8 mouse cellular contexts compared by ENCODE assay signal in the genomic region with DNA sequence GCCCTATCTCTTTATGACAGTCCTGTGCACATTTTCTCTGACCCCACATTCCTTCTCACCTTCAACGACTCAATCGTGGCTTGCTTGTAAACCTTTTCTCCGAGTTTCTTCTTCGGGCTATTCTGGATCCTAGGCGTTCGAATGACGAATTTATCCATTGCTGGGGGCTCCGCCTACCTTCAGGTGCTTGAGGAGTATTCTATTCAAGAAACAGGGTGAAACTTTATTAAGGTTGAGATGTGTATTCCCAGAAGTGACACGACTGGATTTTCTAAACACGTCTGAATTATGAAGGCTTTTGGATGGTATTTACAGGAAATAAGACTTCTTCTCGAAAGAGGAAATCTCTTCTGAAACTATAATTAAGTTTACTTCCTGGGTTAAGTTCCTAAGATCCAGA. TPM values are rescaled to one million over a fixed set of nuclear protein-coding genes. Genes with fewer than 3 reads are reported as not detected.
A peak's percentile ranks its signal among the peaks of the same experiment; 100 is the strongest.
DNase-seq lines count a peak whose midpoint lies in the region; ATAC-seq and TF ChIP-seq lines count a peak whose summit lies in the region.

No protein-coding gene starts in this region.

- intact Hi-C loops in heart, adult 2 months (cut with DNase I), result loop anchor here (5.0 kb wide), 2 partner anchors 190 to 265 kb away; a partner anchor contains a TSS

- no peaks in the 10 kb centered on the region for H3K27me3 ChIP-seq in heart, adult 2 months (ENCODE audit: control insufficient read depth, insufficient read depth, low read length)
- no peaks in the 10 kb centered on the region for H3K27me3 ChIP-seq in CH12.LX (replicated peaks)
- H3K27me3 ChIP-seq in forebrain, embryonic 14.5 days (replicated peaks; ENCODE audit: control insufficient read depth, insufficient read depth, low read length), result no peaks in the 10 kb centered on the region
- H3K27me3 ChIP-seq in liver, embryonic 13.5 days, result no peaks in the 10 kb centered on the region

- peaks cover 3% of the 10 kb centered on the region for H3K36me3 ChIP-seq in heart, adult 2 months (ENCODE audit: control insufficient read depth, insufficient read depth, low read length)
- peaks cover 19 to 39% of the 10 kb centered on the region in 2 experiments for H3K36me3 ChIP-seq in CH12.LX (replicated peaks in 1 of 2; ENCODE audit: control insufficient read depth in 1 of 2, insufficient read depth in 1 of 2, low read length in 1 of 2)
- H3K36me3 ChIP-seq in forebrain, embryonic 14.5 days (ENCODE audit: control insufficient read depth, insufficient read depth, low read length), result peaks cover 19% of the 10 kb centered on the region
- H3K36me3 ChIP-seq in liver, embryonic 13.5 days, result peaks cover 22% of the 10 kb centered on the region

- TF ChIP-seq RAD21 in CH12.LX (IDR thresholded peaks at IDR 0.05; ENCODE audit: low read depth, low read length), result no peak

- no peak for TF ChIP-seq EP300 in heart, adult 2 months (IDR thresholded peaks at IDR 0.05; ENCODE audit: insufficient read depth, low read depth, low read length)
- no peak for TF ChIP-seq EP300 in CH12.LX (IDR thresholded peaks at IDR 0.05; ENCODE audit: low read length)

- H3K4me2 ChIP-seq in CH12.LX (ENCODE audit: insufficient read depth, low read depth, poor library complexity, severe bottlenecking), result peak overlapping the region; percentile 93
- peak overlapping the region; percentile 73 for H3K4me2 ChIP-seq in forebrain, embryonic 14.5 days (ENCODE audit: low read length)
- H3K4me2 ChIP-seq in liver, embryonic 13.5 days, result peak overlapping the region; percentile 72

- TF ChIP-seq POLR2A in heart, adult 2 months (IDR thresholded peaks at IDR 0.05; ENCODE audit: insufficient read depth, low read depth, low read length), result no peak
- TF ChIP-seq POLR2A in CH12.LX (IDR thresholded peaks at IDR 0.05; ENCODE audit: low read depth, low read length), result no peak

- peaks cover 3% of the 10 kb centered on the region for H3K79me2 ChIP-seq in heart, adult 2 months (replicated peaks; ENCODE audit: control insufficient read depth, insufficient read depth, low read length)
- peaks cover 43% of the 10 kb centered on the region for H3K79me2 ChIP-seq in CH12.LX (replicated peaks; ENCODE audit: control insufficient read depth, extremely low read depth, insufficient read depth, poor library complexity, severe bottlenecking)

- H3K27ac ChIP-seq in heart, adult 2 months, result peak overlapping the region; percentile 92
- no peak overlapping the region for H3K27ac ChIP-seq in CH12.LX (ENCODE audit: insufficient read depth, low read depth)
- no peak overlapping the region for H3K27ac ChIP-seq in forebrain, embryonic 14.5 days (ENCODE audit: low read depth, low read length)
- H3K27ac ChIP-seq in liver, embryonic 13.5 days, result peak overlapping the region; percentile 92

- no peaks in the 10 kb centered on the region for H3K9me3 ChIP-seq in CH12.LX (replicated peaks; ENCODE audit: low read length)
- no peaks in the 10 kb centered on the region for H3K9me3 ChIP-seq in forebrain, embryonic 14.5 days (replicated peaks; ENCODE audit: control insufficient read depth, low read length)
- H3K9me3 ChIP-seq in liver, embryonic 13.5 days (replicated peaks), result no peaks in the 10 kb centered on the region

- TF ChIP-seq CTCF in heart, adult 2 months (IDR thresholded peaks at IDR 0.05), result no peak
- no peak for TF ChIP-seq CTCF in CH12.LX (conservative IDR thresholded peaks at IDR 0.05 in 1 of 2, IDR thresholded peaks at IDR 0.05 in 1 of 2; ENCODE audit: low read depth in 2 of 2, low read length in 2 of 2)

- in situ Hi-C loops in CH12.LX (cut with MboI; ENCODE audit: low pct_ligation_motif_present, low pct_unique_long_range_greater_than_20kb, low sequenced_read_pairs), result no loop called here

- H3K9ac ChIP-seq in heart, adult 2 months (ENCODE audit: low read depth, low read length), result peak overlapping the region; percentile 69
- H3K9ac ChIP-seq in CH12.LX (ENCODE audit: insufficient read depth, low read depth), result peak overlapping the region; percentile 64
- H3K9ac ChIP-seq in forebrain, embryonic 14.5 days (ENCODE audit: low read length), result peak overlapping the region; percentile 87
- H3K9ac ChIP-seq in liver, embryonic 13.5 days, result peak overlapping the region; percentile 96

- no peak for DNase-seq in heart, adult 2 months
- no peak for DNase-seq in heart, adult 18-20 months
- DNase-seq in CH12.LX (ENCODE audit: extremely low read depth), result peak; percentile 17
- no peak for DNase-seq in forebrain, embryonic 14.5 days (ENCODE audit: low spot score)
- DNase-seq in liver, embryonic 13.5 days, result no peak
- DNase-seq in adrenal gland, adult 18-20 months (ENCODE audit: low spot score in 2 of 2), result no peak
- DNase-seq in right cerebral cortex, adult 18-20 months, result no peak

- H3K4me3 ChIP-seq in heart, adult 2 months, result peak overlapping the region; percentile 95
- peak overlapping the region; percentile 93 to 100 (median 98) for H3K4me3 ChIP-seq in CH12.LX (replicated peaks in 1 of 3; ENCODE audit: low read depth in 2 of 3, low read length in 2 of 3, poor library complexity in 1 of 3)
- H3K4me3 ChIP-seq in forebrain, embryonic 14.5 days (ENCODE audit: low read depth, low read length), result peak overlapping the region; percentile 91
- peak overlapping the region; percentile 94 for H3K4me3 ChIP-seq in liver, embryonic 13.5 days (replicated peaks)

- no peak for ATAC-seq in forebrain, embryonic 14.5 days
- ATAC-seq in liver, embryonic 13.5 days (ENCODE audit: low read depth), result no peak
- no peak for ATAC-seq in megakaryocyte-erythroid progenitor cell, adult 5-6 weeks (replicated peaks; ENCODE audit: low FRiP score, low TSS enrichment, poor library complexity, severe bottlenecking)

- H3K4me1 ChIP-seq in heart, adult 2 months (ENCODE audit: control insufficient read depth, insufficient read depth, low read length), result peaks cover 4% of the 10 kb centered on the region
- H3K4me1 ChIP-seq in CH12.LX (ENCODE audit: control insufficient read depth in 1 of 2, insufficient read depth in 2 of 2), result peaks cover 3 to 56% of the 10 kb centered on the region in 2 experiments
- peaks cover 15% of the 10 kb centered on the region for H3K4me1 ChIP-seq in forebrain, embryonic 14.5 days (ENCODE audit: control insufficient read depth, insufficient read depth, low read length)
- peaks cover 44% of the 10 kb centered on the region for H3K4me1 ChIP-seq in liver, embryonic 13.5 days (replicated peaks)

- dilution Hi-C loops in CH12.LX (cut with MboI; ENCODE audit: extremely low pct_ligation_motif_present, extremely low pct_unique_long_range_greater_than_20kb, low sequenced_read_pairs), result no loop called here

- 36% methylated on average over 11 of the region's 11 CpGs for WGBS in heart, adult 2 months
- 49% methylated on average over 11 of the region's 11 CpGs for WGBS in forebrain, embryonic 14.5 days
- WGBS in liver, embryonic 13.5 days (ENCODE audit: insufficient replicate concordance), result 26% methylated on average over 11 of the region's 11 CpGs

TF ChIP-seq in CH12.LX, 34 proteins besides CTCF, POLR2A, EP300 and RAD21 (continues in another document):
- TF ChIP-seq UBTF (IDR thresholded peaks at IDR 0.05; ENCODE audit: low read depth, low read length), result no peak
- no peak for TF ChIP-seq MAFK (IDR thresholded peaks at IDR 0.05; ENCODE audit: insufficient replicate concordance, low read length)
- TF ChIP-seq ETS1 (conservative IDR thresholded peaks at IDR 0.05; ENCODE audit: low read depth, low read length), result no peak
- TF ChIP-seq MAX (IDR thresholded peaks at IDR 0.05; ENCODE audit: low read length), result no peak
- TF ChIP-seq ELF1 (IDR thresholded peaks at IDR 0.05; ENCODE audit: low read depth, low read length), result no peak
- TF ChIP-seq USF2 (conservative IDR thresholded peaks at IDR 0.05; ENCODE audit: low read depth, low read length), result no peak
- no peak for TF ChIP-seq POLR2AphosphoS2 (IDR thresholded peaks at IDR 0.05; ENCODE audit: low read depth, low read length)

RNA-seq across cellular contexts. Expression of a gene that starts 0.7 kb away (rescaled TPM):
- total RNA-seq in heart, adult 2 months (2021), result 100 to 1,000 TPM; 132 to 141 TPM
- 139 and 212 TPM in 2 replicates for polyA plus RNA-seq in heart, adult 2 months (2012; rRNA removed)
- 100 to 1,000 TPM; 139 to 147 TPM for total RNA-seq in heart, adult 18-20 months (2021)
- total RNA-seq in CH12.LX (2012; rRNA removed) (54.4 and 71.8 TPM in 2 replicates), CH12.LX (2014; rRNA removed) (50.7 and 57.2 TPM in 2 replicates)
- polyA plus RNA-seq in CH12.LX (2012; ENCODE audit: insufficient read length, low read depth), result 61.9 and 68.5 TPM in 2 replicates
- polyA plus RNA-seq in forebrain, embryonic 14.5 days (2014; fragmentation: Nextera tagmentation; extraction: Ambion mirVana), result 385 and 418 TPM in 2 replicates
- polyA plus RNA-seq in liver, embryonic 13.5 days (2015; fragmentation: Nextera tagmentation; extraction: Ambion mirVana), result 150 and 179 TPM in 2 replicates
- 75.0 and 79.1 TPM in 2 replicates for total RNA-seq in megakaryocyte-erythroid progenitor cell, adult 5-6 weeks (2014; fragmentation: Nextera tagmentation)
- total RNA-seq in megakaryocyte-erythroid progenitor cell, adult 5-6 weeks (2017), result 66.1 and 102 TPM in 2 replicates
- total RNA-seq in adrenal gland, adult 18-20 months (2021), result 100 to 1,000 TPM; 341 to 403 TPM

RNA-seq across cellular contexts. Expression of a gene that starts 1.4 kb away (rescaled TPM):
- total RNA-seq in heart, adult 2 months (2021), result 10 to 100 TPM; 10.1 to 14.7 TPM
- 3.3 and 4.0 TPM in 2 replicates for polyA plus RNA-seq in heart, adult 2 months (2012; rRNA removed)
- total RNA-seq in heart, adult 18-20 months (2021), result 10 to 100 TPM; 13.5 to 15.4 TPM
- 16.5 and 19.3 TPM in 2 replicates for total RNA-seq in CH12.LX (2012; rRNA removed)
- 24.8 and 35.4 TPM in 2 replicates for total RNA-seq in CH12.LX (2014; rRNA removed)
- 34.8 and 39.4 TPM in 2 replicates for polyA plus RNA-seq in CH12.LX (2012; ENCODE audit: insufficient read length, low read depth)
- polyA plus RNA-seq in forebrain, embryonic 14.5 days (2014; fragmentation: Nextera tagmentation; extraction: Ambion mirVana), result 28.0 and 29.3 TPM in 2 replicates
- polyA plus RNA-seq in liver, embryonic 13.5 days (2015; fragmentation: Nextera tagmentation; extraction: Ambion mirVana), result 12.7 and 16.9 TPM in 2 replicates
- total RNA-seq in megakaryocyte-erythroid progenitor cell, adult 5-6 weeks (2014; fragmentation: Nextera tagmentation), result 7.1 and 18.4 TPM in 2 replicates
- total RNA-seq in megakaryocyte-erythroid progenitor cell, adult 5-6 weeks (2017), result 20.2 and 23.5 TPM in 2 replicates
- 10 to 100 TPM; 21.0 to 27.7 TPM for total RNA-seq in adrenal gland, adult 18-20 months (2021)

RNA-seq across cellular contexts. Expression of a gene that starts 31.5 kb away (rescaled TPM):
- not detected for total RNA-seq in heart, adult 2 months (2021)
- polyA plus RNA-seq in heart, adult 2 months (2012; rRNA removed), result 2.1 TPM in 1 of 2 replicates, not detected in the other
- total RNA-seq in heart, adult 18-20 months (2021), result under 1 TPM in 1 of 2 experiments, not detected in 1; 0.44 TPM
- total RNA-seq in CH12.LX (2012; rRNA removed), result not detected in 2 replicates
- total RNA-seq in CH12.LX (2014; rRNA removed), result not detected in 2 replicates
- not detected in 2 replicates for polyA plus RNA-seq in CH12.LX (2012; ENCODE audit: insufficient read length, low read depth)
- polyA plus RNA-seq in forebrain, embryonic 14.5 days (2014; fragmentation: Nextera tagmentation; extraction: Ambion mirVana), result not detected in 2 replicates
- not detected in 2 replicates for polyA plus RNA-seq in liver, embryonic 13.5 days (2015; fragmentation: Nextera tagmentation; extraction: Ambion mirVana)
- total RNA-seq in megakaryocyte-erythroid progenitor cell, adult 5-6 weeks (2014; fragmentation: Nextera tagmentation), result 0.57 TPM in 1 of 2 replicates, not detected in the other
- total RNA-seq in megakaryocyte-erythroid progenitor cell, adult 5-6 weeks (2017), result not detected in 2 replicates
- total RNA-seq in adrenal gland, adult 18-20 months (2021), result not detected

Comparison
In these comparisons a context has a peak if more than half of its experiments do, and no peak if none do; other contexts are left out.
1. H3K27ac ChIP-seq: peak in heart, adult 2 months (single experiment) and liver, embryonic 13.5 days (single experiment); none in CH12.LX (single experiment) and forebrain, embryonic 14.5 days (single experiment).
2. Peak in every context shown above with its lines, with median percentiles within 50 percentile points of each other: H3K4me3 ChIP-seq, H3K9ac ChIP-seq and H3K4me2 ChIP-seq.